Mouse (Mus musculus): ENCODE measurements around the gene Chrm3. TPM values are rescaled to one million over a fixed set of nuclear protein-coding genes. Genes with fewer than 3 reads are reported as not detected.

The Chrm3 gene
- polyA plus RNA-seq, 1 experiment from 2014 or later = 0.22 TPM

DNA sequence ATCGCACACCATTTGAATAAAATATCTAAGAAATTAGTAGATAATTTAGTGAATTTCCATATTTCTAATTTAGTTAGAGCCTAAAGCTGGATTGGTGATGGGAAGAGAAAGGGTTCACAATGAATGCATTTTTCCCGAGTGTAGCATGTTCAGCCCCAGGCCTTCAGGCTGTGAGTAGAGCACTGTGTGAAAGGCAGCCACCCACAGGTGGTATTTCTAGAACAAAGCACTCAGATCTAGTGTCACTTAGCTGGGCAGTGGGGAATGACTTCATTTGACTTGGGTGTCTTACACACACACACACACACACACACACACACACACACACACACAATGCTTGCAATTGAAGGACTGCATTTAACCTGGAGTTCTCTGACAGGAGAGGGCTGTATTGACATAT lies 337.5 kb downstream of the Chrm3 start:
- H3K36me3 ChIP-seq (ENCODE audit: control insufficient read depth, insufficient read depth, low read length) = no peaks in the 10 kb centered on the region
- ATAC-seq (replicated peaks; ENCODE audit: low FRiP score) (no peak), DNase-seq (ENCODE audit: low spot score) (no peak)
- H3K27ac ChIP-seq (ENCODE audit: low read depth, low read length) = no peak overlapping the region
- H3K9me3 ChIP-seq (ENCODE audit: control insufficient read depth, low read length) = no peaks in the 10 kb centered on the region
- H3K9ac ChIP-seq (ENCODE audit: low read depth, low read length) = no peak overlapping the region
- H3K4me3 ChIP-seq (ENCODE audit: low read depth, low read length) = no peak overlapping the region
- no peak overlapping the region for H3K4me2 ChIP-seq
- WGBS = 76% methylated on average over 2 of the region's 2 CpGs
- no peaks in the 10 kb centered on the region for H3K27me3 ChIP-seq (replicated peaks; ENCODE audit: control insufficient read depth, insufficient read depth, low read length)
- H3K4me1 ChIP-seq (replicated peaks; ENCODE audit: control insufficient read depth, insufficient read depth, low read length) = no peaks in the 10 kb centered on the region

DNA sequence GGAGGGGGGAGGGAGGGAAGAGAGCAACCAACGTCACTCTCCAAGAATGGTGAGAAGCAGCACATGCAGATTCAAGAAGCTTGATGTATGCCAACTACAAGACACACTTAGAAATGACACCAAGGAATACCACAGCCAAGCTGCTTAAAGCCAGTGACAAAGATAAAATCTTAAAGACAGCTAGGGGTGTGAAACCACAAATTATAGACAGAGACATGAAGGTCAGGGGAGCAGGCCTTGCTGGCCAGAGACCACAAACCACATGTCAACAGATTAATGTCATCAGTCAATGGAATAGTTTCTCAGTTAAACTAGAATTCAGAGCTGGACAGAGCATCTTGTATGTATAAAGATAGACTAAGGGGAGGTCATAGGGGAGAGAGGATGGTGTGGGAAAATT lies 341.4 kb downstream of the Chrm3 start:
- Histone ChIP-seq H3K9me3 (ENCODE audit: control insufficient read depth, low read length) (no peaks in the 10 kb centered on the region), H3K36me3 (ENCODE audit: control insufficient read depth, insufficient read depth, low read length) (no peaks in the 10 kb centered on the region), H3K27ac (ENCODE audit: low read depth, low read length) (no peak overlapping the region), H3K4me1 (replicated peaks; ENCODE audit: control insufficient read depth, insufficient read depth, low read length) (no peaks in the 10 kb centered on the region), H3K4me3 (ENCODE audit: low read depth, low read length) (no peak overlapping the region), H3K9ac (ENCODE audit: low read depth, low read length) (no peak overlapping the region), H3K27me3 (replicated peaks; ENCODE audit: control insufficient read depth, insufficient read depth, low read length) (no peaks in the 10 kb centered on the region), H3K4me2 (no peak overlapping the region)
- no peak for DNase-seq (ENCODE audit: low spot score)
- WGBS = 41% methylated on average over 1 of the region's 1 CpGs
- ATAC-seq (replicated peaks; ENCODE audit: low FRiP score) = no peak

DNA sequence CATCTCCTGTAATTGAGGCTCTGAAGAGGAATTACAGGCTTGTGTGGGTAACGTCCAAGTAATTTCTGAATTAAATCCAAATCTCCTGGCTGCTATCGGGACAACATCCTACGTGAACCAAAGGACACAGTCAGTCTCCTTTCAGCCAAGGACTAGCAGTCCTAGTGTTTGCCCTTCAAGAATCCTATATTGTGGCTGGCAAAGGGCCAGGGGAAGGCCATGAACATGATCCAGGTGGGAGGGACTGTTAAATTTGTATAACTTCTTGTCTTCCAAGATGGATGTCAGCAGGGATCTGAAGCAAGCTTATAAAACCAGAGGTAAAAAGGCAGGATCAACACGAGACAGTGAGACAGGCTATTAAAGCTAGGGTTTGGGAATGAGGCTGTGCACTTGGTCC lies 357.7 kb downstream of the Chrm3 start:
- H3K4me2 ChIP-seq = no peak overlapping the region
- ATAC-seq (replicated peaks; ENCODE audit: low FRiP score) = no peak
- no peaks in the 10 kb centered on the region for H3K27me3 ChIP-seq (replicated peaks; ENCODE audit: control insufficient read depth, insufficient read depth, low read length)
- H3K27ac ChIP-seq (ENCODE audit: low read depth, low read length) = no peak overlapping the region
- no peaks in the 10 kb centered on the region for H3K4me1 ChIP-seq (replicated peaks; ENCODE audit: control insufficient read depth, insufficient read depth, low read length)
- no peak for DNase-seq (ENCODE audit: low spot score)
- H3K4me3 ChIP-seq (ENCODE audit: low read depth, low read length) = no peak overlapping the region
- WGBS = 73% methylated on average over 4 of the region's 4 CpGs
- no peaks in the 10 kb centered on the region for H3K9me3 ChIP-seq (ENCODE audit: control insufficient read depth, low read length)
- H3K36me3 ChIP-seq (ENCODE audit: control insufficient read depth, insufficient read depth, low read length) = no peaks in the 10 kb centered on the region
- H3K9ac ChIP-seq (ENCODE audit: low read depth, low read length) = no peak overlapping the region

GRCm38 (mm10) chr13:9997664-9998328 lies 362.9 kb downstream of the Chrm3 start:
- DNase-seq (ENCODE audit: low spot score) (no peak), ATAC-seq (replicated peaks; ENCODE audit: low FRiP score) (no peak)
- Histone ChIP-seq H3K4me3 (ENCODE audit: low read depth, low read length) (no peak overlapping the region), H3K27ac (ENCODE audit: low read depth, low read length) (no peak overlapping the region), H3K4me1 (replicated peaks; ENCODE audit: control insufficient read depth, insufficient read depth, low read length) (no peaks in the 10 kb centered on the region), H3K9me3 (ENCODE audit: control insufficient read depth, low read length) (no peaks in the 10 kb centered on the region), H3K4me2 (no peak overlapping the region), H3K9ac (ENCODE audit: low read depth, low read length) (no peak overlapping the region), H3K36me3 (ENCODE audit: control insufficient read depth, insufficient read depth, low read length) (no peaks in the 10 kb centered on the region), H3K27me3 (replicated peaks; ENCODE audit: control insufficient read depth, insufficient read depth, low read length) (no peaks in the 10 kb centered on the region)
- 64% methylated on average over 2 of the region's 2 CpGs for WGBS

- Histone ChIP-seq H3K4me3 (ENCODE audit: low read depth, low read length) (no peak overlapping the region), H3K9me3 (ENCODE audit: control insufficient read depth, low read length) (no peaks in the 10 kb centered on the region), H3K36me3 (ENCODE audit: control insufficient read depth, insufficient read depth, low read length) (no peaks in the 10 kb centered on the region), H3K27me3 (replicated peaks; ENCODE audit: control insufficient read depth, insufficient read depth, low read length) (no peaks in the 10 kb centered on the region), H3K27ac (ENCODE audit: low read depth, low read length) (no peak overlapping the region), H3K4me2 (no peak overlapping the region), H3K9ac (ENCODE audit: low read depth, low read length) (no peak overlapping the region), H3K4me1 (replicated peaks; ENCODE audit: control insufficient read depth, insufficient read depth, low read length) (no peaks in the 10 kb centered on the region)
- 73% methylated on average over 1 of the region's 1 CpGs for WGBS
- DNase-seq (ENCODE audit: low spot score) = no peak
- ATAC-seq (replicated peaks; ENCODE audit: low FRiP score) = no peak
Observed at GRCm38 (mm10) chr13:9995852-9996251, 364.8 kb downstream of the Chrm3 start.

GRCm38 (mm10) chr13:9993571-9993970 lies 367.1 kb downstream of the Chrm3 start:
- no peak for ATAC-seq (replicated peaks; ENCODE audit: low FRiP score)
- Histone ChIP-seq H3K36me3 (ENCODE audit: control insufficient read depth, insufficient read depth, low read length) (no peaks in the 10 kb centered on the region), H3K9ac (ENCODE audit: low read depth, low read length) (no peak overlapping the region), H3K4me1 (replicated peaks; ENCODE audit: control insufficient read depth, insufficient read depth, low read length) (no peaks in the 10 kb centered on the region), H3K4me2 (no peak overlapping the region), H3K9me3 (ENCODE audit: control insufficient read depth, low read length) (no peaks in the 10 kb centered on the region), H3K27me3 (replicated peaks; ENCODE audit: control insufficient read depth, insufficient read depth, low read length) (no peaks in the 10 kb centered on the region), H3K27ac (ENCODE audit: low read depth, low read length) (no peak overlapping the region), H3K4me3 (ENCODE audit: low read depth, low read length) (no peak overlapping the region)
- WGBS = 85% methylated on average over 3 of the region's 3 CpGs
- DNase-seq (ENCODE audit: low spot score) = no peak

DNA sequence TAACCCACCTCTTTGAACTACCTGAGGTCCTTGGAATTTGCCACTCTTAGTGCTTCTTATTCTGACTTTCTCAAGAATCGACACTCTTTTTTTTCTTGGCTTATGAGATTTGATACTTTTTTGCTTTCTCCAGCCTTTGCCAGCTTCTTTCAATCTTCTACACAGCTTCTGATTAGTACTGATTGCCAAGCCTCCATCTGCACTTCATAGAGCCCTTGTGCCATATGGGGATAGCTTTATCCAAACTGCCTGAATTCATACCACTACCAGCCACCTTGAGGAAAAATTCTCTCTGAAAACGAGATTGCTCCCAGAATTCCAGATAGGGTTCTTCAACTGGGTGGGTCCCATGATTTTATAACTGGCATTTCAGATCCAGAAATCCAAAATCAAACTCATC lies 368.0 kb downstream of the Chrm3 start:
- Histone ChIP-seq H3K36me3 (ENCODE audit: control insufficient read depth, insufficient read depth, low read length) (no peaks in the 10 kb centered on the region), H3K9me3 (ENCODE audit: control insufficient read depth, low read length) (no peaks in the 10 kb centered on the region), H3K4me1 (replicated peaks; ENCODE audit: control insufficient read depth, insufficient read depth, low read length) (no peaks in the 10 kb centered on the region), H3K4me3 (ENCODE audit: low read depth, low read length) (no peak overlapping the region), H3K9ac (ENCODE audit: low read depth, low read length) (no peak overlapping the region), H3K4me2 (no peak overlapping the region), H3K27me3 (replicated peaks; ENCODE audit: control insufficient read depth, insufficient read depth, low read length) (no peaks in the 10 kb centered on the region), H3K27ac (ENCODE audit: low read depth, low read length) (no peak overlapping the region)
- no peak for ATAC-seq (replicated peaks; ENCODE audit: low FRiP score)
- DNase-seq (ENCODE audit: low spot score) = no peak
- 58% methylated on average over 2 of the region's 2 CpGs for WGBS

GRCm38 (mm10) chr13:9985648-9986047 lies 375.0 kb downstream of the Chrm3 start:
- DNase-seq (ENCODE audit: low spot score) = no peak
- Histone ChIP-seq H3K9ac (ENCODE audit: low read depth, low read length) (no peak overlapping the region), H3K27ac (ENCODE audit: low read depth, low read length) (no peak overlapping the region), H3K4me3 (ENCODE audit: low read depth, low read length) (no peak overlapping the region), H3K9me3 (ENCODE audit: control insufficient read depth, low read length) (no peaks in the 10 kb centered on the region), H3K4me2 (no peak overlapping the region), H3K27me3 (replicated peaks; ENCODE audit: control insufficient read depth, insufficient read depth, low read length) (no peaks in the 10 kb centered on the region), H3K36me3 (ENCODE audit: control insufficient read depth, insufficient read depth, low read length) (no peaks in the 10 kb centered on the region), H3K4me1 (replicated peaks; ENCODE audit: control insufficient read depth, insufficient read depth, low read length) (no peaks in the 10 kb centered on the region)
- WGBS = 65% methylated on average over 6 of the region's 6 CpGs
- no peak for ATAC-seq (replicated peaks; ENCODE audit: low FRiP score)

DNA sequence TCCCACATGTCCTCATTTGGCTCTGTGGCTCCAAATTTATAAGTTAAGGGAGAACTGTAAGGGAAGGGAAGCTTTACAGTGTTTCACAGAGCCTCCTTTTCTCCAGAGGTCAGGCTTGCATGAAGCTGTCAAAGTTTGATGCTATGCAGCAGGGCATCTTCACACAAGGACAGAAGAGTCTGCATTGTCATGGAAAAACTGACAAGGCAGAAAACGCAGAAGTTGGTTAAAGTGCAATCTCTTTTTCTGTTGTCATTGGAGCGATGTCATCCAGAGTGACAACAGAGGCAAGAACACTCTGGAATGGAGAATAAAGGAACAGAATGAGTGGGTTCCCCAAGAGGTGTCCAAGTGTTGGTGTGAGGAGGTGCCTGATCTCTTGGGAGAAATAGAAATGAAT lies 377.4 kb downstream of the Chrm3 start:
- no peaks in the 10 kb centered on the region for H3K4me1 ChIP-seq (replicated peaks; ENCODE audit: control insufficient read depth, insufficient read depth, low read length)
- no peak overlapping the region for H3K27ac ChIP-seq (ENCODE audit: low read depth, low read length)
- DNase-seq (ENCODE audit: low spot score) (no peak), ATAC-seq (replicated peaks; ENCODE audit: low FRiP score) (no peak)
- no peaks in the 10 kb centered on the region for H3K27me3 ChIP-seq (replicated peaks; ENCODE audit: control insufficient read depth, insufficient read depth, low read length)
- no peak overlapping the region for H3K4me2 ChIP-seq
- no peaks in the 10 kb centered on the region for H3K36me3 ChIP-seq (ENCODE audit: control insufficient read depth, insufficient read depth, low read length)
- 78% methylated on average over 2 of the region's 2 CpGs for WGBS
- no peak overlapping the region for H3K9ac ChIP-seq (ENCODE audit: low read depth, low read length)
- H3K9me3 ChIP-seq (ENCODE audit: control insufficient read depth, low read length) = no peaks in the 10 kb centered on the region
- no peak overlapping the region for H3K4me3 ChIP-seq (ENCODE audit: low read depth, low read length)

Data from liver, embryonic 11.5 days (tissue).